Mouse (Mus musculus) intestine, embryonic 14.5 days (tissue): ENCODE data around the gene Kif4. TPM values are rescaled to one million over a fixed set of nuclear protein-coding genes. Genes with fewer than 3 reads are reported as not detected.

ENCODE experiments used
- ATAC-seq: fragments of 200-750 bp; cut with Nextera tagmentation; replicated peaks from 2 replicates; pipeline ENCODE4 v1.8.0; 2017; ENCODE audit warnings: low read depth, moderate number of reproducible peaks, moderate TSS enrichment, moderate library complexity; ENCODE audit not compliant: low FRiP score, low TSS enrichment
- DNase-seq: peaks from one replicate; pipeline ENCODE4 v3.0.0-alpha.2; 2018; ENCODE audit warnings: low spot score
- H3K27ac ChIP-seq: fragments of 300-500 bp; sonication (generic); 2 replicates; pipeline ENCODE4 v1.5.1; 2014; ENCODE audit warnings: low read depth, mild to moderate bottlenecking, control low read depth
- H3K27me3 ChIP-seq: fragments of 300-500 bp; sonication (generic); replicated peaks from 2 replicates; pipeline ENCODE4 v1.6.1; 2014; ENCODE audit warnings: low read length, control low read depth; ENCODE audit not compliant: control insufficient read depth, insufficient read depth
- H3K36me3 ChIP-seq: fragments of 300-500 bp; sonication (generic); 2 replicates; pipeline ENCODE4 v1.6.1; 2014; ENCODE audit warnings: low read length, control low read depth; ENCODE audit not compliant: control insufficient read depth, insufficient read depth
- H3K4me1 ChIP-seq: fragments of 300-500 bp; sonication (generic); replicated peaks from 2 replicates; pipeline ENCODE4 v1.6.1; 2014; ENCODE audit warnings: low read length, control low read depth, mixed read lengths; ENCODE audit not compliant: control insufficient read depth, insufficient read depth
- H3K4me2 ChIP-seq: fragments of 300-500 bp; sonication (generic); 2 replicates; pipeline ENCODE4 v1.6.1; 2014; ENCODE audit warnings: low read length
- H3K4me3 ChIP-seq: fragments of 300-500 bp; sonication (generic); 2 replicates; pipeline ENCODE4 v1.5.1; 2014; ENCODE audit warnings: low read depth, low read length, control low read depth, mixed read lengths
- H3K9ac ChIP-seq: fragments of 300-500 bp; sonication (generic); 2 replicates; pipeline ENCODE4 v1.6.1; 2014; ENCODE audit warnings: mild to moderate bottlenecking, low read length
- H3K9me3 ChIP-seq: fragments of 300-500 bp; sonication (generic); 2 replicates; pipeline ENCODE4 v1.6.1; 2016; ENCODE audit warnings: low read length, control low read depth; ENCODE audit not compliant: control insufficient read depth
- WGBS: fragments of 180-500 bp; shearing (Covaris S2); extraction: QIAGEN DNeasy Blood & Tissue Kit; methylation state at CpG from one replicate; pipeline ENCODE4 v1.1.7; 2014; 5-methylcytosine and 5-hydroxymethylcytosine counted together
- polyA plus RNA-seq: library from polyadenylated mRNA; unstranded; fragments of >200 nt; fragmentation: Nextera tagmentation; extraction: Ambion mirVana; gene quantifications from 2 replicates; pipeline ENCODE4 v1.2.1, GENCODE M21; 2014

Gene Kif4
- polyA plus RNA-seq, 1 experiment from 2014 or later = 28.8 TPM

DNA sequence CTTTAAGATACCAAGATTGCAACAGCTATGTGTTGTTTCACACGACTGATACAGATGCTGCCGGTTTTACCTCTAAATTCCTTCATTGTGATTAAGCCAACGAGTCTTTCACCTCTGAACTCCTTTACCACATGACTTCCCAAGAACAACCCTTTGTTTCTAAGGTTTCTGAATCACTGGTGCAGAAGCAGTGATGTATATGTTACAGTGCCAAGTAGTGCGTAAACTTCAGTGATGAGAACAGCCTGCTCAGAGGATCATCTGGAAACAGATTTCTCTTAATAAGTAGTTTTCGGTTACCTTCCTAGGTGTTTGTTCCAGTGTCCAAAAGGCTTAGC, 62.5 kb downstream of the Kif4 start:
- H3K4me1 ChIP-seq = no peaks in the 10 kb centered on the region
- no peak overlapping the region for H3K9ac ChIP-seq
- H3K27me3 ChIP-seq = no peaks in the 10 kb centered on the region
- no peak overlapping the region for H3K4me3 ChIP-seq
- H3K27ac ChIP-seq = no peak overlapping the region
- H3K4me2 ChIP-seq = no peak overlapping the region
- DNase-seq (no peak), ATAC-seq (no peak)
- 83% methylated on average over 5 of the region's 5 CpGs for WGBS
- no peaks in the 10 kb centered on the region for H3K9me3 ChIP-seq
- peaks cover 21% of the 10 kb centered on the region for H3K36me3 ChIP-seq

DNA sequence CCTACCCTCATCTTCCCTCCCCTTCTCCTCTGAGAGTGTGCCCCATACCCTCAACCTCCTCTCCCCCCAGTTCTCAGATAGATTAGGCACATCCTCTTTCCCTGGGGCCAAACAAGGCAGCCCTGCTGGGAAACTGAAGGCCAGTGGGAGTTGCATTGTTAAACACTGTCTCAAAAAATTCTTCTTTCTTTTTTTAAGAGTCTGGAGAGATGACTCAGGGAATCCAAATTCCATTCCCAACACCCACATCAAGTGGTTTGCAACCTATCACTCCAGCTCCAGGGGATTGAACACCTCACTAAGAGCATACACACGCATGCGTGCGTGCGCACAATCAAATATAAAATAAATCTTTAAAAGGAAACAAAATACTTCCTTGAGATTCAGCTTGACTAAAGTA, 71.2 kb downstream of the Kif4 start:
- no peaks in the 10 kb centered on the region for H3K27me3 ChIP-seq
- 96% methylated on average over 4 of the region's 4 CpGs for WGBS
- ATAC-seq (no peak), DNase-seq (no peak)
- H3K4me1 ChIP-seq = no peaks in the 10 kb centered on the region
- H3K27ac ChIP-seq = no peak overlapping the region
- no peaks in the 10 kb centered on the region for H3K9me3 ChIP-seq
- H3K4me3 ChIP-seq = no peak overlapping the region
- H3K36me3 ChIP-seq = peaks cover 41% of the 10 kb centered on the region
- no peak overlapping the region for H3K4me2 ChIP-seq
- no peak overlapping the region for H3K9ac ChIP-seq

DNA sequence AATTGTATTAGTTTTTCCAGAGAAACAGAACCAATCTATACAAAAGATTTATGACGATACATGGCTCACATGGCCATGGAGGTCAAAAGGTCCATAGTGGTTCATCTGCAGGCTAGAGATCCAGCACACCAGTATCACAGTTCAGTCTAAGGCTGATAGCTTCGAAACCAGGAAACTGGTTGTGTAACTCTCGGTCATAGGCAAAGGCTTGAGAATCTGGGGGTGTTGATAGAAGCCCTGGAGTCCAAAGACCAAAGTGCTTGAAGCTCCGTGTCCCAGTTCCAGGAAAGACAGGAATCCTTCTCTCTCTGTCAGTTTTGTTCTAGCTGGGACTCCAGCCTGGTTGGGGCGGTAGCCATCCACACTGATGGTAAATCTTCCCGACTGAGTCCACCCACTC, 82.5 kb downstream of the Kif4 start:
- ATAC-seq = no peak
- Histone ChIP-seq H3K9ac (no peak overlapping the region), H3K27me3 (no peaks in the 10 kb centered on the region), H3K36me3 (peaks cover 26% of the 10 kb centered on the region), H3K4me1 (no peaks in the 10 kb centered on the region), H3K4me3 (no peak overlapping the region), H3K9me3 (no peaks in the 10 kb centered on the region), H3K27ac (no peak overlapping the region), H3K4me2 (no peak overlapping the region)
- WGBS = 91% methylated on average over 6 of the region's 6 CpGs
- DNase-seq = no peak

DNA sequence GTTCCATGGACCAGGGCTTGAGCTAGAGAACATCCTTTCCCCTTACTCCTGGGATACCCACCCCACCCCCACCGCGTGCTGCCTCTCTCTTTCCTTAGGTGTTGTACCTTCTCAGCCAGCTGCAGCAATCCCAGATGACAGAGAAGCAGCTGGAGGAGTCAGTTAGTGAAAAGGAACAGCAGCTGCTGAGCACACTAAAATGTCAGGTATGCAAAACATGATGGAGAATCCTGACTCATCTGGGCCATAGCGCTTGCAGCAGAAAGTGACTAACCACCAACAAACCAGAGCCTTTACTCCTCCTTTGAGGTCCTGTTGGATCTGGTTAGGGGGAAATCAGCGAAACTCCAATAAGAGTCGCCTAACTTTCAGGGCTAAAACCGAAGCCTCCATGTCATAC, 90.6 kb downstream of the Kif4 start:
- H3K36me3 ChIP-seq = peaks cover 57% of the 10 kb centered on the region
- H3K27me3 ChIP-seq = no peaks in the 10 kb centered on the region
- no peak overlapping the region for H3K4me3 ChIP-seq
- no peak overlapping the region for H3K27ac ChIP-seq
- H3K4me1 ChIP-seq = no peaks in the 10 kb centered on the region
- no peaks in the 10 kb centered on the region for H3K9me3 ChIP-seq
- WGBS = 93% methylated on average over 6 of the region's 6 CpGs
- ATAC-seq = no peak
- DNase-seq = no peak
- no peak overlapping the region for H3K4me2 ChIP-seq
- H3K9ac ChIP-seq = no peak overlapping the region

DNA sequence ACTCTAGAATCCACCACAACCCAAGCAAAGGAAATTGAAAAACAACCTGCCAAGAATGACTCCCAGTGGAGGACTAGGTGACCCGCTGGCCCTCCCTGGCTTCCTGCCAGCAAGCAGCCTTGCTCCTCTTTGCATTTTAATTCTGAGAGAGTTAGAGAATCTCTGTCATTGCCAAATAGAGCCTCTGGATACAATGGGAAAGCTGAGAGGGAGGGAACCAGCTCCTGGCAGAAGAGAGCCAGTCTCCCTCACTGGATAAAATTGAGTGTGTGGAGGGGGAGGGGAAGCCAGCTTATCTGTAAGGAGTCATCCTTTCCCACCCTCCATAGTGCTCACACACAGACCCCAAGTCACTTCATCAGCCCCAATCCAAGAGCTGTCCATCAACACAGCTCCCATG, 103.4 kb downstream of the Kif4 start:
- H3K36me3 ChIP-seq = peaks cover 12% of the 10 kb centered on the region; the same call in 1 of the 2 replicates
- 27% methylated on average over 1 of the region's 1 CpGs for WGBS
- DNase-seq (no peak), ATAC-seq (no peak)
- H3K4me1 ChIP-seq = no peaks in the 10 kb centered on the region
- no peak overlapping the region for H3K4me2 ChIP-seq
- H3K9me3 ChIP-seq = no peaks in the 10 kb centered on the region
- no peak overlapping the region for H3K9ac ChIP-seq
- no peak overlapping the region for H3K4me3 ChIP-seq
- H3K27me3 ChIP-seq = no peaks in the 10 kb centered on the region
- no peak overlapping the region for H3K27ac ChIP-seq

DNA sequence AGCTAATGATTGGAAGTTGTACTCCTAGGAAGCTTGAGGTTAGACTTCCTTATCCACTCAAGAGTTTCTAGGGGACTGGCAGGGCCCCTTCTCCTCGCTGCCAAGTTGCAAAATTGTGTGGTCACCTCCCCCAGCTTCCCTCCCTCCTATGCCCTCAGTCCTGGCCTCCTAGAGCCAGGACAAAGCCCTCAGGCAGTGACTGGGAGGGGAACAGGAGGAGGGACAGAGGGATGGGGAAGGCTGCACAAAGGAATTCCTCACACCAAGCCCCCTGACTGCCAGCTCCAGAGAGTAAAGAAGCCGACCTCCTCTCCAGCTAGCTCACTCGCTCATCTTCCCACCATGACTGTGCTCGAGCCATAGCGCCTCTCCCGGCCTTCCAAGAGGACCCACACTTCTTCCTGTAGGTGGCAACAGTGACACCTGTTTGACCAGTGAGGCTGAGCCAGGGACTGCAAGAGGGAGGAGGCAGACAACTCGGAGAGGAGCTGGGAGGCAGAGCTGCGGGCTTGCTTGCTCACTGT, 104.2 kb downstream of the Kif4 start, which contains the start of gene Gdpd2:
TSS of gene Gdpd2 (plus strand) at position 209 of the 524 bp plus-strand sequence.
- Histone ChIP-seq H3K27ac (no peak within 1 kb of the TSS), H3K36me3 (peaks cover 8% of the 10 kb centered on the region; the same call in 1 of the 2 replicates), H3K9ac (no peak within 1 kb of the TSS), H3K4me3 (no peak within 1 kb of the TSS), H3K27me3 (no peaks in the 10 kb centered on the region), H3K4me1 (no peaks in the 10 kb centered on the region), H3K9me3 (no peaks in the 10 kb centered on the region), H3K4me2 (peak within 1 kb of the TSS; percentile 26)
- DNase-seq (peak; percentile 56), ATAC-seq (peak; percentile 36; the same call in 1 of the 2 replicates)
- WGBS = 20% methylated on average over 8 of the region's 8 CpGs

DNA sequence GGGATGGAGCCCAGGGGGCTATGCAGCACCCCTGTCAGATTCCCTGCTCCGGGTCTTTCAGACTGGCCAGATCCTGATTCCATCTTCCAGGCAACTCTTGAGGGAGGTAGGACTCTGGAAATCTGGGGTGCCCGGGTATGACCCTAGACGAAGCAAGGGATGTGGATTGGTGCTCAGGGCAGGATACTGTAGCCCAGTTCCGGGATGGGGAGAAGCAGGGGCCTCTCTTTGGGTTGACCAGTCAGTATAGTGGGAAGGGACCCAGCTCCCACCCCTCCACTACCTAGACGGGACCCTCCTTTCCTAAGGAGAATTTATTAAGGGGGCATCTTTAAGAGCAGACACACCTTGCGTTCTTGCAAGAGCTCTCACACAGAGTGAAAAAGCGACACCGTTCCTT, 104.7 kb downstream of the Kif4 start:
- peaks cover 7% of the 10 kb centered on the region; the same call in 1 of the 2 replicates for H3K36me3 ChIP-seq
- no peaks in the 10 kb centered on the region for H3K27me3 ChIP-seq
- no peak overlapping the region for H3K27ac ChIP-seq
- ATAC-seq = peak; percentile 43; the same call in 1 of the 2 replicates
- no peaks in the 10 kb centered on the region for H3K4me1 ChIP-seq
- H3K4me2 ChIP-seq = peak overlapping the region; percentile 26
- 28% methylated on average over 8 of the region's 8 CpGs for WGBS
- no peaks in the 10 kb centered on the region for H3K9me3 ChIP-seq
- H3K9ac ChIP-seq = no peak overlapping the region
- DNase-seq = no peak
- H3K4me3 ChIP-seq = no peak overlapping the region

DNA sequence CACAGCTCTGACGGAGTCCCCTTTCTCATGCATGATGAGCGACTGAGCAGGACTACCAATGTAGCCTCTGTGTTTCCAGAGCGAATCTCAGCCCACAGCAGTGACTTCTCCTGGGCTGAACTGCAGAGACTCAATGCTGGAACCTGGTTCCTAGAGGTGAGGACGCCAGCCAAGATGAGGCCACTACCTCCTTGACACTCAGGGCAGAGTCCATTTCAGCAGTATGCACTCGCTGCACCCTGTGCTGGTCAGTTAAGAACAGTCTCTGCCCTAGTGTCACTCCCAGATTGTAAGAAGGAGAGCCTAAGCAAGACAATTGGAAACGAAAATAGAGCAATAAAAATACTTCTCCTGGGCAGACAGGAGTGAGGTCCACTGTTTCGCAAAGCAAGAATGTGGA, 108.8 kb downstream of the Kif4 start:
- no peak for DNase-seq
- Histone ChIP-seq H3K9ac (no peak overlapping the region), H3K4me3 (no peak overlapping the region), H3K27me3 (peaks cover 13% of the 10 kb centered on the region), H3K9me3 (no peaks in the 10 kb centered on the region), H3K36me3 (no peaks in the 10 kb centered on the region), H3K4me2 (no peak overlapping the region), H3K27ac (no peak overlapping the region), H3K4me1 (no peaks in the 10 kb centered on the region)
- 60% methylated on average over 7 of the region's 7 CpGs for whole genome bisulfite sequencing
- ATAC-seq = no peak

DNA sequence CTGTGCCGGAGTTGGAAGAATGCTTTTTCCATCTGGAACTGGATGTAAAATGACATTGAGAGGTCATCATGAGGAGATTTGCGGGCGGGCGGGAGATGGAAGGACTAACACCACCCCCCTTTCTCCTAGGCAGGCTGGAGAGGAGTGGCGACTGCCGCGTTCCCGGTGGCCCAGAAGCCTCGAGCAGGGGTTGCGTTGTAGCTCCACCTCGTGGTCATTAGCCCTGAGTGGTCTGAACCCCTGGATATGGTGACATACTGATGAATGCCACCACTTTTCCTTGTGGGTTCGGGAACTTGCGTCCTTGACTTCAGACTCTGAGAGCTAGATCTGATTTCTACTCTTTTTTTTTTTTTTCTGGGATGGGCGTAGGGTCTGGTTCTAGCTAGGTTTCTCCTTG, 113.4 kb downstream of the Kif4 start:
- Histone ChIP-seq H3K4me2 (peak overlapping the region; percentile 46), H3K36me3 (no peaks in the 10 kb centered on the region), H3K9me3 (0 out of 2 replicates have a peak, but pooled peaks cover 2% of the 10 kb centered on the region), H3K4me1 (no peaks in the 10 kb centered on the region), H3K27ac (no peak overlapping the region), H3K27me3 (peaks cover 13% of the 10 kb centered on the region), H3K9ac (no peak overlapping the region), H3K4me3 (peak overlapping the region; percentile 24)
- peak; percentile 57 for DNase-seq
- WGBS = 17% methylated on average over 14 of the region's 14 CpGs
- no peak for ATAC-seq
